ENCODE assay signal across 17 mouse cellular contexts in the genomic region with DNA sequence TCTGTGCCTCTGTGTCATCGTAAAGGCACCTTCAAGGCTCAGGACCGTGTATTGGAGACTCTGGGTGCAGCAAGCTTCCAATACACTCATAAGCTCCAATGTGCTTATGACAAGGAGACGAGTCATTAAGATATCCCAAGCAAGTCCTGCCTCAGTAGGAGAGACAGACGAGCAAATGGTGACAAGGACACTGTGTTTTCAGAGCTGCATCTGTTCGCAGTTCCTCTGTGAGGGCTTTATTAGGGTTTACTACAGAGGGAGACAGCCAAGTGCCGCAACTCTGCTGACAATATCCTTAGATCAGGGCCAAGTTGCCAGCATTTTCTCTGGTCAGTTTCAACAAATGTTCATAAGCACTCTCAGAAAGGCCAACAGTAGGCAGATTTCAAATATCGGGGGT. TPM values are rescaled to one million over a fixed set of nuclear protein-coding genes. Genes with fewer than 3 reads are reported as not detected.
A peak's percentile ranks its signal among the peaks of the same experiment; 100 is the strongest.
DNase-seq lines count a peak whose midpoint lies in the region; ATAC-seq lines count a peak whose summit lies in the region.
"Had no signal": no experiment of that assay in that cellular context is flagged by ENCODE, and none has a peak within 500 bp of the region (broad histone marks: within the 10 kb centered on the region; RNA-seq: fewer than 3 reads in every experiment).

No protein-coding gene starts in this region.

- no peak for DNase-seq in cerebellum, postnatal 4 days (ENCODE audit: low spot score in 2 of 2)
- peak; percentile 1 to 34 for DNase-seq in left cerebral cortex, postnatal 25 days (ENCODE audit: low spot score in 2 of 2)
- no peak for DNase-seq in left cerebral cortex, postnatal 4 days
- peak; percentile 60 for DNase-seq in layer of hippocampus, adult 11-12 months (ENCODE audit: low spot score)
- peak; percentile 21 to 33 for DNase-seq in layer of hippocampus, postnatal 10 days (ENCODE audit: low spot score in 2 of 2)
- no peak for DNase-seq in gastrocnemius, postnatal 25 days
- no peak for DNase-seq in spleen, postnatal 10 days (ENCODE audit: low spot score in 2 of 2)
- DNase-seq: adrenal gland, adult 8-10 months; heart, adult 2 months; heart, postnatal 14 days; kidney, adult 11 months; kidney, postnatal 4 days; liver, postnatal 0 days had no signal

- intact Hi-C loops in left cerebral cortex, postnatal 25 days (cut with DNase I): no loop called here
- intact Hi-C loops in left cerebral cortex, postnatal 4 days (cut with DNase I): no loop called here

- peak; percentile 59; the same call in 1 of the 2 replicates for ATAC-seq in cerebellum, adult (ENCODE audit: insufficient number of reproducible peaks, low FRiP score, low TSS enrichment)
- ATAC-seq: activated CD4-positive, CD25-positive, alpha-beta regulatory T cell, adult 4 months; liver, postnatal 0 days; lung, postnatal 0 days; midbrain, embryonic 15.5 days had no signal

RNA-seq across cellular contexts. Expression of a gene that starts 32.8 kb away (rescaled TPM):
- total RNA-seq in left cerebral cortex, postnatal 25 days (2021): 10 to 100 TPM; 39.7 to 45.4 TPM
- 10 to 100 TPM; 22.6 to 25.4 TPM for total RNA-seq in left cerebral cortex, postnatal 4 days (2021)
- total RNA-seq in layer of hippocampus, postnatal 10 days (2021): 10 to 100 TPM; 35.0 to 37.6 TPM
- total RNA-seq in gastrocnemius, postnatal 25 days (2021): under 1 TPM in 1 of 2 experiments, not detected in 1; 0.11 TPM

Comparison
In these comparisons a context has a peak if more than half of its experiments do, and no peak if none do; other contexts are left out.
1. DNase-seq: peak in left cerebral cortex, postnatal 25 days (2 of 2), layer of hippocampus, adult 11-12 months (single experiment) and layer of hippocampus, postnatal 10 days (2 of 2); none in cerebellum, postnatal 4 days (0 of 2), left cerebral cortex, postnatal 4 days (single experiment), gastrocnemius, postnatal 25 days (single experiment) and spleen, postnatal 10 days (0 of 2).
2. RNA of a gene that starts 32.8 kb away (total RNA-seq): 39.7 to 45.4 TPM in left cerebral cortex, postnatal 25 days, 35.0 to 37.6 TPM in layer of hippocampus, postnatal 10 days and 22.6 to 25.4 TPM in left cerebral cortex, postnatal 4 days; 0.11 TPM in gastrocnemius, postnatal 25 days; every median in the first group is over 10 times any median in the second.